Mouse (Mus musculus) embryonic fibroblast, embryonic 13.5 days (primary cell): ENCODE data around the gene Bbof1.

Experiments
- CTCF ChIP-seq: IDR thresholded peaks from 2 replicates; pipeline ENCODE4 v1.5.1; 2011; ENCODE audit warnings: mild to moderate bottlenecking, control low read depth, low read length, moderate library complexity, borderline replicate concordance; ENCODE audit not compliant: insufficient read depth
- POLR2A ChIP-seq: IDR thresholded peaks from 2 replicates; pipeline ENCODE4 v1.6.1; 2011; ENCODE audit warnings: low read depth, mild to moderate bottlenecking, control low read depth, low read length, moderate library complexity

- no peak for TF ChIP-seq CTCF
- TF ChIP-seq POLR2A: peak; percentile 91
Observed at GRCm38 (mm10) chr12:84450718-84451646, 42.1 kb downstream of the Bbof1 start, which contains the start of the genes Aldh6a1 and Lin52.
